Mouse (Mus musculus): ENCODE data around the gene Cyp2u1. TPM values are rescaled to one million over a fixed set of nuclear protein-coding genes. Genes with fewer than 3 reads are reported as not detected.

Gene Cyp2u1
- polyA plus RNA-seq, 1 experiment from 2014 or later: 9.6 TPM

Other genes with a start within 250 kb of the Cyp2u1 start
- gene Lef1, start 192.8 kb downstream of the Cyp2u1 start, polyA plus RNA-seq (2015; fragmentation: Nextera tagmentation; extraction: Ambion mirVana): 8.1 and 9.8 TPM in 2 replicates
- 138 and 145 TPM in 2 replicates for gene Hadh, start 31.1 kb downstream of the Cyp2u1 start, polyA plus RNA-seq (2015; fragmentation: Nextera tagmentation; extraction: Ambion mirVana)
- 0.57 and 0.85 TPM in 2 replicates for gene Sgms2, start 188.2 kb upstream of the Cyp2u1 start, polyA plus RNA-seq (2015; fragmentation: Nextera tagmentation; extraction: Ambion mirVana)

Data from heart, embryonic 13.5 days (tissue).